Mouse (Mus musculus): ENCODE measurements around the gene Pbrm1.

The Pbrm1 gene

GRCm38 (mm10) chr14:31133023-31133665 lies 114.2 kb downstream of the Pbrm1 start:
- peak; percentile 93 for DNase-seq

- DNase-seq = peak; percentile 94
These were observed 115.4 kb downstream of the Pbrm1 start for GRCm38 (mm10) chr14:31134015-31135000.

GRCm38 (mm10) chr14:31135495-31136410 lies 116.8 kb downstream of the Pbrm1 start:
- peak; percentile 93 for DNase-seq

- peak; percentile 93 for DNase-seq
These were observed 117.7 kb downstream of the Pbrm1 start for GRCm38 (mm10) chr14:31136411-31137280.

- peak; percentile 92 for DNase-seq
These were observed 118.3 kb downstream of the Pbrm1 start for GRCm38 (mm10) chr14:31137281-31137595.

- DNase-seq = peak; percentile 97
These were observed 118.9 kb downstream of the Pbrm1 start for GRCm38 (mm10) chr14:31137791-31138190.

GRCm38 (mm10) chr14:31138219-31138896 lies 119.4 kb downstream of the Pbrm1 start:
- DNase-seq = peak; percentile 91

GRCm38 (mm10) chr14:31138897-31139429 lies 120.0 kb downstream of the Pbrm1 start:
- DNase-seq = peak; percentile 91

- DNase-seq = peak; percentile 90
These were observed 120.7 kb downstream of the Pbrm1 start for GRCm38 (mm10) chr14:31139666-31140065.

GRCm38 (mm10) chr14:31140141-31140540 lies 121.2 kb downstream of the Pbrm1 start:
- DNase-seq = peak; percentile 91

GRCm38 (mm10) chr14:31141011-31141410 lies 122.1 kb downstream of the Pbrm1 start:
- DNase-seq = peak; percentile 90

GRCm38 (mm10) chr14:31145694-31146093 lies 126.8 kb downstream of the Pbrm1 start:
- DNase-seq = no peak

- peak; percentile 94 for DNase-seq
These were observed 141.5 kb downstream of the Pbrm1 start for GRCm38 (mm10) chr14:31160196-31161150.

- DNase-seq = peak; percentile 91
These were observed 142.3 kb downstream of the Pbrm1 start for GRCm38 (mm10) chr14:31161191-31161590.

GRCm38 (mm10) chr14:31161638-31162037 lies 142.7 kb downstream of the Pbrm1 start:
- no peak for DNase-seq

GRCm38 (mm10) chr14:31164067-31164466 lies 145.1 kb downstream of the Pbrm1 start:
- peak; percentile 97 for DNase-seq

- DNase-seq = peak; percentile 95
These were observed 146.1 kb downstream of the Pbrm1 start for GRCm38 (mm10) chr14:31165010-31165409.

- no peak for DNase-seq
These were observed 146.5 kb downstream of the Pbrm1 start for GRCm38 (mm10) chr14:31165458-31165857.

- DNase-seq = peak; percentile 98
These were observed 147.2 kb downstream of the Pbrm1 start for GRCm38 (mm10) chr14:31165991-31166630.

Data from heart, adult 11 months (tissue).